Mouse (Mus musculus) liver, embryonic 14.5 days (tissue): Measurements from ENCODE around the gene Lhx5. TPM values are rescaled to one million over a fixed set of nuclear protein-coding genes. Genes with fewer than 3 reads are reported as not detected.

ENCODE experiments used
- ATAC-seq: fragments of 200-750 bp; cut with Nextera tagmentation; 2 replicates; pipeline ENCODE4 v1.8.0; 2017; ENCODE audit warnings: moderate number of reproducible peaks, mild to moderate bottlenecking, moderate library complexity; ENCODE audit not compliant: insufficient read depth
- DNase-seq, 3 experiments: peaks; one replicate each; pipeline ENCODE4 v3.0.0-alpha.2; 2012 to 2013; ENCODE audit warnings: low read depth in 3 of 3, low spot score in 3 of 3
- H3K27ac ChIP-seq: fragments of 300-500 bp; sonication (generic); 2 replicates; pipeline ENCODE4 v1.5.1; 2014; ENCODE audit warnings: moderate library complexity, mild to moderate bottlenecking, control low read depth, inconsistent platforms
- H3K27me3 ChIP-seq: fragments of 300-500 bp; sonication (generic); 2 replicates; pipeline ENCODE4 v1.6.1; 2014; ENCODE audit warnings: mild to moderate bottlenecking, low read length, moderate library complexity; ENCODE audit not compliant: control insufficient read depth, insufficient read depth
- H3K36me3 ChIP-seq: fragments of 300-500 bp; sonication (generic); replicated peaks from 2 replicates; pipeline ENCODE4 v1.6.1; 2014; ENCODE audit warnings: low read depth; ENCODE audit not compliant: control insufficient read depth, insufficient read depth
- H3K4me1 ChIP-seq, 2 experiments: fragments of 200-500 bp in 1 of 2; fragments of 300-500 bp in 1 of 2; sonication (generic) in 1 of 2; replicated peaks; 2 replicates each; pipeline ENCODE4 v1.6.1; 2012 to 2014; ENCODE audit warnings: antibody characterized with exemption in 1 of 2, inconsistent platforms in 1 of 2, low read length in 1 of 2; ENCODE audit not compliant: control insufficient read depth in 2 of 2, insufficient read depth in 2 of 2
- H3K4me2 ChIP-seq: fragments of 300-500 bp; sonication (generic); 2 replicates; pipeline ENCODE4 v1.6.1; 2014; ENCODE audit warnings: low read depth, mild to moderate bottlenecking, control low read depth, moderate library complexity
- H3K4me3 ChIP-seq, 2 experiments: fragments of 200-500 bp in 1 of 2; fragments of 300-500 bp in 1 of 2; sonication (generic) in 1 of 2; 2 replicates each; pipeline ENCODE4 v1.5.1; 2012 to 2014; ENCODE audit warnings: low read depth in 2 of 2, low read length in 2 of 2, mild to moderate bottlenecking in 2 of 2, control low read depth in 1 of 2, inconsistent platforms in 1 of 2, moderate library complexity in 1 of 2; ENCODE audit not compliant: insufficient read depth in 1 of 2
- H3K9ac ChIP-seq: fragments of 300-500 bp; sonication (generic); replicated peaks from 2 replicates; pipeline ENCODE4 v1.6.1; 2014; ENCODE audit warnings: mild to moderate bottlenecking, control low read depth, moderate library complexity
- H3K9me3 ChIP-seq: fragments of 300-500 bp; sonication (generic); 2 replicates; pipeline ENCODE4 v1.6.1; 2016; ENCODE audit warnings: low read length, mixed read lengths; ENCODE audit not compliant: control insufficient read depth
- CTCF ChIP-seq: IDR thresholded peaks from 2 replicates; pipeline ENCODE4 v1.5.1; 2016; ENCODE audit warnings: antibody characterized with exemption, low read depth, control low read depth
- EP300 ChIP-seq: IDR thresholded peaks from 2 replicates; pipeline ENCODE4 v1.6.1; 2016; ENCODE audit warnings: antibody characterized with exemption, low read depth
- WGBS: fragments of 180-500 bp; shearing (Covaris S2); extraction: QIAGEN DNeasy Blood & Tissue Kit; methylation state at CpG from one replicate; pipeline ENCODE4 v1.1.7; 2014; ENCODE audit not compliant: insufficient replicate concordance; 5-methylcytosine and 5-hydroxymethylcytosine counted together
- polyA plus RNA-seq, 2 experiments: library from polyadenylated mRNA; depleted of rRNA in 1 of 2; stranded (reverse) in 1 of 2; unstranded in 1 of 2; fragments of >200 nt; fragmentation: Nextera tagmentation in 1 of 2; extraction: Ambion mirVana in 1 of 2; gene quantifications; 2 replicates each; pipeline versions ENCODE4 v1.2.1 to v1.2.3; 2012 to 2014

Lhx5 gene
- polyA plus RNA-seq, 2 experiments: not detected

GRCm38 (mm10) chr5:120457628-120458027 lies 26.1 kb downstream of the Lhx5 start:
- Histone ChIP-seq H3K4me3 (no peak overlapping the region), H3K4me1 (no peaks in the 10 kb centered on the region), H3K27ac (no peak overlapping the region), H3K9ac (no peak overlapping the region), H3K9me3 (no peaks in the 10 kb centered on the region), H3K27me3 (no peaks in the 10 kb centered on the region; the same call in 1 of the 2 replicates), H3K4me2 (no peak overlapping the region), H3K36me3 (no peaks in the 10 kb centered on the region)
- TF ChIP-seq EP300: no peak
- TF ChIP-seq CTCF: peak; percentile 80
- DNase-seq (peak; percentile 30 to 49 (median 34)), ATAC-seq (no peak)
- 8% methylated on average over 9 of the region's 9 CpGs for WGBS

DNA sequence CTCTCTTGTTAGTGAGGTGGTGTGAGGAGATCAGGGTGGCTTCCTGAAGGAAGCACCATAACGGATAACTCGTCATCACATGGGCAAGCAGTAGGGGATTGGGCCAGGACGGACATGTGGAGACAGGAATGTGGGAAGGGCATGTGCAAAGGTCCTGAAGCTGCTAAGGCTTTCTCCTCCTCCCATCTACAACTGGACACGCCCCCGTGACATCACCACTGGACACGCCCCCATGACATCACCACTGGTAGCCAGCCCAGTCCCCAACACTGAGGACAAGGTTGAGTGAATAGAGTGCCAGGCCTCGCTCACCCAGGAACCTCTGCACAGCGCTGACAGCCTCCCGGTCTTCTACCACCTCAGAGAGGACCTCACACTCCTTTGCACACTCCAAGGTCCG lies 27.6 kb downstream of the Lhx5 start:
- H3K4me3 ChIP-seq: no peak overlapping the region
- no peak overlapping the region for H3K27ac ChIP-seq
- H3K4me2 ChIP-seq: no peak overlapping the region
- WGBS: 53% methylated on average over 10 of the region's 10 CpGs
- DNase-seq (no peak), ATAC-seq (no peak)
- TF ChIP-seq CTCF (no peak), EP300 (no peak)
- H3K9ac ChIP-seq: no peak overlapping the region
- H3K4me1 ChIP-seq: no peaks in the 10 kb centered on the region
- H3K27me3 ChIP-seq: peaks cover 2% of the 10 kb centered on the region
- no peaks in the 10 kb centered on the region for H3K9me3 ChIP-seq
- H3K36me3 ChIP-seq: no peaks in the 10 kb centered on the region

DNA sequence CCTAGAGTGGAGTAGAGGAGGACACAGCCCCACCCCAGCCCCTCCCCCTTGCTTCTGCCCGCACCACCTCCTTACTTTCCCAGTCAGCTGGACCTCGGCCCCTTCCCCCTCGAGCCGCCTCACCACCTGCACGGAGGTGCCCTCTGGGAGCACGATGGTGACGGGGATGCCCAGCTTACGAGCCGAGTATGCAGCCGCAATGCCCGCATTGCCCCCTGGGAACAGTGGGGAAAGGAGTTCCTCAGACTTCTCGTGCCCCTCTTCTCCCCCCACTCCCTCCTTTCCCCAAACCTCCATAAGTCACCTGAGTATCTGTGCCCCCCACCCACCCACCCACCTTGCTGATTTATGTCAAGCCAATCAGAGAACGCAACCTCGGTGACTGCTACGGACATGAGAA lies 30.4 kb downstream of the Lhx5 start:
- no peak for TF ChIP-seq EP300
- TF ChIP-seq CTCF: no peak
- no peak overlapping the region for H3K27ac ChIP-seq
- peaks cover 2% of the 10 kb centered on the region; the same call in 1 of the 2 replicates for H3K27me3 ChIP-seq
- no peaks in the 10 kb centered on the region for H3K36me3 ChIP-seq
- H3K4me3 ChIP-seq: no peak overlapping the region
- H3K9me3 ChIP-seq: no peaks in the 10 kb centered on the region
- no peak overlapping the region for H3K4me2 ChIP-seq
- WGBS: 60% methylated on average over 15 of the region's 15 CpGs
- DNase-seq (no peak), ATAC-seq (no peak)
- H3K4me1 ChIP-seq: no peaks in the 10 kb centered on the region
- H3K9ac ChIP-seq: no peak overlapping the region

DNA sequence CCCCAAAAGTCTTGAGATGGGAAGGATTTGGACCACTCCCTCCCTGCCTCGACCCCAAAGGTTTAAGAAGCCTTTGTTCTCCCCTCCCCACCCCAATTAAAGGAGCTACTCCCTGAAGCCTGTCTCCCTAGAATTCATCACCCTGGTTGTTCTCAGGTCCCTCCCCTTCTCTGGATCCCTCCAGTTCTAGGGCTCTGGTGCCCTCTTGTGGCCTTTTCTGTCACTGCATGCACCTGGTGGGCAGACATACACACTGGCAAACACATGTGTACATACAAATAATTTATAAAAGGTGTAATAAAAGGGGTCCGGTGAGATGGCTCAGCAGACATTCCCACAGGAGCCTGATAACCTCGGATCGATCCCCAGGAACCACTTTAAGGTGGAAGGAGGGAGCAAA lies 32.8 kb downstream of the Lhx5 start:
- H3K9me3 ChIP-seq: no peaks in the 10 kb centered on the region
- no peak overlapping the region for H3K27ac ChIP-seq
- no peak overlapping the region for H3K4me2 ChIP-seq
- no peaks in the 10 kb centered on the region for H3K4me1 ChIP-seq
- WGBS: 55% methylated on average over 4 of the region's 4 CpGs
- H3K9ac ChIP-seq: no peak overlapping the region
- no peak overlapping the region for H3K4me3 ChIP-seq
- peaks cover 2% of the 10 kb centered on the region; the same call in 1 of the 2 replicates for H3K27me3 ChIP-seq
- DNase-seq (no peak), ATAC-seq (no peak)
- no peaks in the 10 kb centered on the region for H3K36me3 ChIP-seq
- TF ChIP-seq EP300 (no peak), CTCF (peak; percentile 76)

- peaks cover 2% of the 10 kb centered on the region; the same call in 1 of the 2 replicates for H3K27me3 ChIP-seq
- H3K9me3 ChIP-seq: no peaks in the 10 kb centered on the region
- no peak for DNase-seq
- TF ChIP-seq CTCF: peak; percentile 88
- TF ChIP-seq EP300: no peak
- 30% methylated on average over 5 of the region's 5 CpGs for WGBS
- no peak for ATAC-seq
- H3K9ac ChIP-seq: no peak overlapping the region
- H3K36me3 ChIP-seq: no peaks in the 10 kb centered on the region
- H3K4me2 ChIP-seq: no peak overlapping the region
- H3K27ac ChIP-seq: no peak overlapping the region
- H3K4me1 ChIP-seq: no peaks in the 10 kb centered on the region
- no peak overlapping the region for H3K4me3 ChIP-seq
Observed at GRCm38 (mm10) chr5:120465062-120465461, 33.6 kb downstream of the Lhx5 start.
